Mouse (Mus musculus) 416B (cell line): ENCODE data around the gene Cryge.
"Not testable (repeated sequence)": the region's sequence is repeated elsewhere in the genome, so short reads cannot be mapped to it uniquely, and the experiment has no call there.

ENCODE experiments used
- DNase-seq: peaks from one replicate; pipeline ENCODE4 v3.0.0; 2011; ENCODE audit warnings: low read depth

The Cryge gene

DNA sequence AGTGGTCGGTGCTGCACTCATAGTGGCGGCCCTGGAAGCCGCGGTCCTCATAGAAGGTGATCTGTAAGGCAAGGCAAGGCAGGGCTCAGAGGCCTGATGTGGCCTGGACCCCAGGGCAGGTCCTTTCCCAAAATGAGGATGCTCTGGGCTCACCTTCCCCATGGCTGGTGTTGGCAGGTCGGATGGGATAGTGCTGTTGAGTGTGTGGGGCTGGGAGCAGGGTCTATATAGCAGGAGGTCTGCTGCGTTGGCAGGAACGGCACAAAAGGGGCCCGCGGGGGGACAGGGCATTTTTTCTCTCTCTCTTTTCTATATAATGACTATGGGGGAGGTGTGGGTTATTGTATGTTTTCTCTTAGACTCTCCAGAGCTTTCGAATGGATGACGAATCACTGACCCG, at the start of gene Cryge:
Gene Cryge, minus strand, starts transcription at position 198 of the 400 bp plus-strand sequence.
- not testable (repeated sequence) for DNase-seq

DNA sequence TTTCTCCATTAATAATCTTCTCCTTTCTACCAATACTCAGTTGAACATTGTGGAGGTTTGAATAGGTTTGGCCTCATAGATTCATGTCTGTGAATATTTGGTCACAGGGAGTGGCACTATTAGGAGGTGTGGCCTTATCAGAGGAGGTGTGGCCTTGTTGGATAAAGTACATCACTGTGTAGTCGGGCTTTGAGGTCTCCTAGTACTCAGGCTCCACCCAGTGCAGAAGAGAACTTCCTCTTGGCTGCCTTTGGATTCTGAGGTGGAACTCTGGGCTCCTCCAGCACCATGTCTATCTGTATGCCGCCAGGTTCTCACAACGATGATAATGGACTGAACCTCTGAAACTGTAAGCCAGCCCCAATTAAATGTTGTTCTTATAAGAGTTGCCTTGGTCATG, 46.0 kb upstream of the Cryge start:
- no peak for DNase-seq

DNA sequence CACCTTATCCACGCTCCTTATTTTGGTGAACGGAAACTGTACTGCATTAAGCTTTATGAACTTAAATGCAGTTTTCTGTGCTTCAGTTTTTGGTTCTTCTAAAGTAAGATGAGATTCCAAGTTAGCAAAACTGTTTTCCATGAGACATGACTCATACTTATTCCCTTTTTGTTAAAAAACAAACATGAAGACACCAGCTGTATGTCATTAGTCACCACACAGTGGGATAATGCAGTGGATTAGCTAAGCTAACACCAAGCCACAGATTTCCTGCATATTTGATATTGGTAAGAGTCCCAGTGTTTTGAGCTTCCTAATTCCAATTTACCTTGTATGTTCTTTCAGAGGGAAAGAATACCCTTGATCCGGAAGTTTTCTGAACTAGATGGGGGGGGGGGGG, 40.6 kb upstream of the Cryge start:
- peak; percentile 64 for DNase-seq

DNA sequence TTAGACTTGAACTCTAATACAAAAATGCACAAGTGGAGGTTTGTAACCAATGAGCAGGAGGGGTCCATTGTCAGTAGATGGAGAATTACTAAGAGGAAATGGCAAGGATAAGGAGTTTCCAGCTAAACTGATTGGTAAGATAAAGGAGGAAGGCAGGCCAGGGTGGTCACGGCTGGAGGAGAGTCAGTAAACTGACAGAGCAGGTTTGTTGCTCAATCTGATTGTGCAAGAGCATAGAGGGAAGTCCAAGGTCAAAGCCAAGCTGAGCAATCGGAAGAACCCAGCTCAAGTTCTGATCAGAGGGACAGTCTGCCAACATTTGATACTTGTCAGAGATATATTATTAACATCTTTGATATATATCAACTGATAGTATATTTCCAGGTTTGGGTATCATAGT, 39.4 kb upstream of the Cryge start:
- DNase-seq: peak; percentile 95

DNA sequence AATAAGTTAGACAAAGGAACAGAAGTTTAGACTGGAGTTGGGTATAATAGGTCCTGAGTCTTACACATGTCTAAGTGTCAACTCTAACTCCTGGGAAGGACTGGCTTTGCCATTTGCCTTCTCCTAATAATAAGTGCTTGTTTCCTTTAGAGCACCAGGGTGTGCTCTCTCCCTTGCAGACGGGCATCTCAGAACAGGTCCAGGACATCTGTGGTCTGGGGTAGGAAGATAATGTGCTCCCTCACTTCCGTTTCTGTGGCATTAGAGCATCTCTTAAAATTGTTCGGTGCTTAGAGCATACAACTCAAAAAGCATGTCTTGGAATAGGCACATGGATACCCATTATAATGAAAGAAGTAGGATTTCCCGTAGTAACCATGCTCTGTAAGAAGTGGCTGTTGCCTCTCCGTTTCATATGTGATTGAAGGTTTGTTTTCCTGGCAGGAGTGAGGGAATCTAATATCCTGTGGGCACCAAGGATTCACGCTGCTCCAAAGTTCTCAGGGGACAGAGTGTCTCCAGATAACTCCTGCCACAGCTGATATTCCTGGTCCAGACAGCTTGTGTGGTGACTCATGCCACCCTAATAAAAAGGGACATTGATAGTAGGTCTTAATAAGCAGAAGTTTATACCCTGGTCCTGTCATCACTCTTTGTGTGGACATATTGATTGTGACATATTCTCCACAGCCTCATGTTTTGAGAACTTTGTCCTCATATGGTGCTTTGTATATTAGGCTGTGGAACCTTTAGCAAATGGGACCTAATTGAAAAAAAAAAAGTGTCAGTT, 37.8 kb upstream of the Cryge start:
- peak; percentile 86 for DNase-seq

DNA sequence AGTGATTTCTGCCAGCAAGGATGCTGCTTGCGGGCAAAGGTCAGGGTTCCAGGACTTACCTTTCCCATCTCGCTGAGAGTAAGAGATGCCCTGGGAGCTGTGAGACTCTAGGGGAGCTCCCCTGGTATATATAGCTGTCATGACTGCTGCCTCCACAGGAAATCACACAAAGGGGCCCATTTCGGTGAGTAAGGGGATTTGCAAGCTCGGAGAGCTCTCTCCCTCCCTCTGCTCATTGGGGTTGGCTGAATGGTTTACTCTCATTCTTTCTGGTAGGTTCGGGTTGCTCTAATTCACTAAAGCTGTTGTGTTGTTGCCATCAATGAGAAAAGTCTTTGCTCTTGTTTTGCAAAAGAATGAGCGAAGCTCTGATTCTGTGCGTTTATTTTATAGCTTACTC, 31.2 kb upstream of the Cryge start, which contains the start of gene Crygb:
Gene Crygb, minus strand, starts transcription at position 101 of the 400 bp plus-strand sequence.
- no peak for DNase-seq

DNA sequence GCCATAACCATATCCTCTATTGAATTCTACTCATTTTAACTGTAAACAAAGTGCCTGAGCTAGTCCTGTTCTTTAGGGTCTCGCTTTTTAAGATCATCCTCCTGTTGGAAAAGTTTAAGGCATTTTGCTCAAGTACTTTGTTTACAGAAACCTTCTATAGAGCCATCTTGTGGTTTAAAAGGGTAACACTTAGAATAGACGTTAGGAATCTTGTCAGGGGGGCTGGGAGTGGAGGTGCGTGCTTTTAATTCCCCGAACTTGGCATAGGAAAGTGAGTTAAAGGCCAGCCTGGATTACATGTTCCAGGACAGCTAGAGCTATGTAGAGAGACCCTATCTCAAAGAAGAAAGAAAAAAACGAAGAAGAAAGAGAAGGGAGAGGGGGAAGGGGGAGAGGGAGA, 24.7 kb upstream of the Cryge start:
- peak; percentile 40 for DNase-seq

DNA sequence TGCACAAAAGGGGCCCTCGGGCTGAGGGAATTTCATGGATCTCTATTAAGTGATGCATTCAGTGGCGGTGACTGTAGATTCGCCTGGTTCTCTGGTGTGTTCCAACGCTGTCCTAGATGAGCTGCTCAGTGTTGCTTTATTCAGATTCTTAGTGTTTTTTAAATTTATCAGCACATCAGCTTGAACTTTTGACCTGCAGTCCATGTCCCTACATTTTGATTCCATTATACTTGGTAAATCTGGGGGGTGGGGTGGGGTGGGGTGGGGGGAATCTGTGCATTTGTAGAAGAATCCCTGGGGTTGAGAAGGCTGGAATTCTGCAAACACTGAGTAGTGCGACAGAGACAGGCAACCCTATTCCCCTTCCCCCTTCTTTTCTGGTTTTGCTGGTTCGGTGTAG, 22.6 kb upstream of the Cryge start, which contains the start of gene Crygc:
Gene Crygc, minus strand, starts transcription at position 101 of the 400 bp plus-strand sequence.
- DNase-seq: no peak

DNA sequence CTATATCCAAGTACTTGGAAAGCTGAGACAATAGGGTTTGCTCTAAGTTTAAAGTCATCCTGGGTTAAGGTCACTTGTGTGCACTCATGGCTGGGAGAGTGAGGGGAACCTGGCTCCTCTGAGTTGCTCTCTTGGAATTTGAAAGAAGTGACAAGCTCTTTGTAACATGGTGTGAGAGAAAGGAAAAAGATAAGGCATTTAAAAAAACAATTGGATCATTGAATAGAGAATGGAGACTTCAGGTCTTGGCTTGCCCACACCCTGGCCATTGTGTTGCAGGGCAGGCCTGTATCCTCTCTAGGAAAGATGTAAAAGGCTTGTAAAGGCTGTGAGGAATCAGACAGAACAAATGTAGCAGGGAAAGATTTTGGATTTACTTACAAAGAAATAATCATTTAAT, 16.9 kb upstream of the Cryge start:
- DNase-seq: no peak

DNA sequence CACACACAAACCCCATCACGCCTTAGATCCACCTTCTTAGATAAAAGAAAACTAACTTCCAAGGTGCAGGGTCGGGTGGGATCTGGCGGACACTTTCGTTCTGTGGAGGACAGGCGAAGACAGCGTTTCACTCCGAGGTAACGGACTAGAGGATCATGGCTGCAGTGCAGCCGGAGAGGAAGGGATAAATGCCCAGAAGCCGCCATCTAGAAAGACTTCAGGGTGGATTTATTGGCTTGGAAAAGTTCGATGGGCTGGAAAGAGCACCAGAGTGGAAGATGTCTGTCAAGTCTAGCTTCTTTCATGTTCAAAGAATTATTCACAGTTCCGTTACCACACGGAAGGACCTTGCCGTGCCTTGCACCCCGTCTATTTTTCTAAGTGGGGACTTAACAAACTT, 13.3 kb upstream of the Cryge start:
- no peak for DNase-seq

DNA sequence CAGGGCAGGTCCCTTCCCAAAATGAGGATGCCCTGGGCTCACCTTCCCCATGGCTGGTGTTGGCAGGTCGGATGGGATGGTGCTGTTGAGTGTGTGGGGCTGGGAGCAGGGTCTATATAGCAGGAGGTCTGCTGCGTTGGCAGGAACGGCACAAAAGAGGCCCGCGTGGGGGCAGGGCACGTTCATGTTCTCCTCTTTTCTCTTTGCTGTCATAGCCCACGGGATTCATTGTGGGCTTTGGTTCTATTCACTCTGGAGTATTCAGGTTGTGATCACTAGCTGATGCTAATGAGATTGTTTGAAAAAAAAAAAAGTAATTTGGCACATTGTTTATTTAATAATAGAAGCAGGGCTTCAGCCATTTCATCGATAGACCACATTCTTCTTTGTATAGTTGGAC, 12.4 kb upstream of the Cryge start, which contains the start of gene Crygd:
Gene Crygd, minus strand, starts transcription at position 101 of the 400 bp plus-strand sequence.
- no peak for DNase-seq

DNA sequence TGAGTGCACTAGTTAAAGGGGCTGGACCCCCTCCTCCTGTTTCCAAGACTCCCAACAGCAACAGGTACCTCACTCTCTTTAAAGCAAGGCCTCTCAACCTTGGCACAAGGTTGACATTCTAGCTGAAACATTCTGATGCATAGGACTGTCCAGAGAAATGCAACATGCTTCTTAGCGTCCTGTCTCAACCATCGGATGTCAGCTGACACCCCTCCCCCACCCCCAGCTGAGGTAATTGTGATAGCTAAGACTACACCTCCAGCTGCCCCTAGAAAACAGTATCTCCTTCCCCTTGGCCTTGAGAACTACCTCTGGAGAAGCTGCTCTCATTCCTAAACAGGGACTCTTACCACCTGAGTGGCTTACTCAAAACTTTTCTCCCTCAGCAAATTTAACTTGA, 1.2 kb upstream of the Cryge start:
- DNase-seq: no peak

DNA sequence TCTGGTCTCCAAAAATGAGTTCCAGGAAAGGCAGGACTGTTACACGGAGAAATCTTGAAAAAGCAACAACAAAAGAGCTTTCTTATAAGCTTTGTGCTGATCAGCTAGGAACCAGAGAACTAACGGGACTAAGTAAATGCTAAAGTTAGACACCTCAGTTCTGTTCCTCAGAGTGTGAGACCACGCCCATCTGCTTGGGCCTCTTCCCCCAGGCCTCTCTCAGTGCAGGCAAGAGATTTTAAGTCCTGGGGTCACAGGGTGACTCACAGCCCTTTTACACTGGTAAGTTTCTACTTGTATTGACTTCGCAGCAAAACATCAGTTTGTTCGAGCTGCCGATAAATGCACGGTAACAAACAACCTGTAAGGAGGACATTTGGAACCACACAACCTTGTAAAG, 747 bp upstream of the Cryge start:
- DNase-seq: no peak

DNA sequence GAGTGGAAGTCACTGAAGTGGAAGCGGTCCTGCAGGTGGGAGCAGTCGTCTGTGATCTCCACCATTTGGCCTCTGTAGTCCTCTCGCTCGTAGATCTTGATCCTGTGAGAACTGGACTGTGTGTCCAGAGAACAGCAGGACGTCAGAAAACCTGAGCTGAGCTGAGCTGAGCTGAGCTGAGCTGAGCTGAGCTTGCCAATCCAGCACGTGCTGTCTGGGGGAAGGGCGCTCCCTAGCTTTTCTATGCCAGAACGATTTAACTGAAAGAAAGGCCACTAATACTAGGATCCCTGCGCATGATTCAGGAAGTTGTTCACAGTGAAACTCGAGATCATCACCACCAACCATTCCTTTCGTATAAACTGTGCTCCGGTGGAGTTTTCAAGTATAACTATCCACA, 2.2 kb downstream of the Cryge start:
- DNase-seq: no peak

DNA sequence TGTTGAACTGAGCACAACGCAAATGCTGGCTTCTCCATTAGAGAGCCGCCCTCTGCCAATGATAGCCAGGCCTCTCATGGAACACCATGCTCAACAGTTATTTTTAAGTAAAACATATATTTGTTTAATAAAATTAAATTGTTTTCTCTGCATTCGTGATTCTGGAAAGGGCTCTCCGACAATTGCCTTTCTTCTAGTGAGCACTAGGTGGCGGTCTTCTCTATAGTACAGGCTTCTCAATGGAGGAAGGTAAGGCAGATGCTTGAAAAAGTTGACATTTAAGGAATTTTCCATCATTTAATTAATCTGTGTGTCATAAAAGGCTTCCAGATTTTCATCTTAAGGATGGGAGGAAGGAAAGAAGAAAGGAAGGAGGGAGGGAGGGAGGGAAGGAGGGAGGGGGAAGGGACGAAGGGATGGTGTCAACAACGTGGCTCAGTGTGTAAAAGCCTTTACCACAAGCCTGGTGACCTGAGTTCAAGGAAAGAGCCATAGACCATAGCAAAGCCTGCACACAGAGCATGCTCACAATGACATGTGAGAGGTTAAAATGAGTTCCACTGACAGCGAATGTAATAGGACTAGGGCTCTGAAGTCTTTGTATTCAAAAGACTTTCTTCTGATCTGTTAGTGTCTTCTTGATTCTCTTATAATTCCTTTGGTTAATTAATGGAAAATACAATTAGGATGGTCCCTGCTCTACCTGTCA, 4.4 kb downstream of the Cryge start:
- peak; percentile 69 for DNase-seq

DNA sequence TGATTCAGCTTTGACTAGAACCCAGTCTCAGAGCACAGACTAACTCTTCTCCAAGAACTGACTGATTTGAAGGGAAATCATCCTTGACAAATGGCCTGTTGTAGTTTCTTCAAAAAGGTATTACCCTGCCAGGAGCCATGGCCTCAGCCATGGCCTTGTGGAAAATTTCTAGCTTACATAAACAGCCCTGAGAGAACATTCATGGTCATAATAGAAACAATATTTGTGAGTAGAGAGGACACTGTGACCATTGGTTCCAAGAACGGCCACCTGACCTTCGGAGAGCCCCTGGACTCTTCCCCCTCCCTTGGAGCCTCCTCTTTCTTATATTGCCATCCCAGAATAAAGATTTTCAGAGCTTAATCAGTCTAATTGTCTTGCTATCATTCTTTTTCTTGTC, 7.5 kb downstream of the Cryge start:
- DNase-seq: no peak

DNA sequence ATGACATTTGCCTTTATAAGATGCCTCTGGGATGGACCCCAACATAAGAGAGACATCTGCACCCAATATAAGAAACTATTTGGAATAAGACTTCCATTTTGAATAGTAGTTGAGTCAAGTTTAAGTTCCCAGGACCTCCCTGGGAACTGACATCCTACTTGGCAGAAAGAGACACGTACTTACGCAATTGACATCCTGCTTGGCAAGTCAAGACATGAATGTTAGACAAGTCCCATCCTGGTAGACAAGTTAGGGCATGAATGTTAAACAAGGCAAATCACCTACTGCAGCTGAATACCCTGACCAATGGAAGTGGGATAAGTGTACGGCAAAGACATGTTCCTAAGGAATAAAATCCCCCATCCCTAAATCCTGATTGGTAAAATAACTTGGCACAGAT, 9.1 kb downstream of the Cryge start:
- DNase-seq: peak; percentile 60

DNA sequence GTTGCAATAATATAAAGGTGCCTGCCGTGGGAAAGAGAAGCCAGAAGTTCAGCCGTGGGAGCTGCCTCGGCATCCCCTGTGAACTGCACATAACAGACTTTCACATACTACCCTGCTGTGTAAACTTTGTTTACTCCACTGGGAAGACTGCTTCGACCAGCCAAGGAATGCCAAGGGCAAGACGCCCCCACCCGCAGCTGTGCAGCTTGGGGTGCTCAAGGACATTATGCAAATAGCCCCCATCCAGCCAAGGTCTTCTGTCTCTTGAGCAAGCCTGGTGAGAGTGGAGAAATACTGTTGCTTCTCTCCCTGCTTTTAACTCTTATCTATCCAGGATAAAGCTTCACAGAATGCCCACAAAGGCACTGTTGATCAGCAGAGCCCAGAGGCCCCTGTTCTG, 10.1 kb downstream of the Cryge start:
- DNase-seq: no peak

DNA sequence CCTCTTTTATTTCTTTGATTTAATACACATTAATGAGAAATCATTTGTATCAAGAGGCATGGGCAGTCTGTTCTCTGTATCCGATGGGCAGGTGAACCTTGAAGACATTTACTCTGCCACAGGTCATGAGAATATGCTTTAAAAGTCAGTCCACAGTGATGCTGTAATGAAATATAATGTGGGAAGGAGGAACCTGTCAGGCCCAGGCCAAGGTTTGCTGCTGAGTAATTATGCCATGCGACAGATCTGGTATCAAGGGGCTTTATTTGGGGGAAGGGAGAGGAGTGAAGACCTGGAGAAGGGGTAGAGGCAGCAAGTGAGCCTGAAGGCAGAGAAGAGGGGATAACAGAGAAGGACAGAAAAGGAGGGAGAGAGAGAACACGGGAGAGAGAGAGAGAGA, 11.3 kb downstream of the Cryge start:
- no peak for DNase-seq

DNA sequence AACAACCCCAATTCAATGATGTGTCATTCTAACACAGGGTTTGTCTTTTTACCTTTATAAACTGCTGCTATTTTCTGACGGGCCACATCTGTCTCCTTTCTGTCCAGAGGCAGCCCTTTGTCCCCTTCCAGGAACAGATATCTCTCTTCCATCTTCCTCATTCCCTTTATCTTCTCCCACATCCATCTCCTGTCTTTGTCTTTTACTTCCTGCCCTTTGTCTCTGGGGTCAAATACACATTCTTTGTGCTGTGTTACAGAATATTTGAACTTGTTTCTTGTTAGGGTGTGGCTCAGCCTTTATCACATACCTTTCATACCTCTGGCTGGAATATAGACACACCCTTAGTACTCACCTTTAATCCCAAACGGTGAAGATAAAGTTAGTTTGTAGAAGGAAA, 13.4 kb downstream of the Cryge start:
- DNase-seq: no peak

DNA sequence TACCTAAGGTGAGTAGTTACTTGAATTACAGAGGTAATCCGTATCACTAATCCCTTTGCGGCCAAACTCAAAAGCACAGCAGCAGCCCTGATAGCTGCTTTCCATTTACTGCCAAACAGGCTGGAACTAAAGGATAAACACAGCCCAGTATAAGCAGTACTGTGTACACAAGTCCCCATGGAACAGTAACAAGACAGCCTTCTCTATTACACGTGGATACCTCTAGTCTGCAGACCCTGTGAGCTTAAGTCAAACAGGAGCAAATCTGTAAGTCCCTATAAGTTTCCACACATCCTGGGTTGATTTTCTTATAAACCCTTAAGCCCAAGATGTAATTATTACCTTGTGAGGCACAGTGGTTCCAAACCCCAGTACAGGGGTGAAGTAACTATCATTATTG, 15.4 kb downstream of the Cryge start:
- DNase-seq: no peak

DNA sequence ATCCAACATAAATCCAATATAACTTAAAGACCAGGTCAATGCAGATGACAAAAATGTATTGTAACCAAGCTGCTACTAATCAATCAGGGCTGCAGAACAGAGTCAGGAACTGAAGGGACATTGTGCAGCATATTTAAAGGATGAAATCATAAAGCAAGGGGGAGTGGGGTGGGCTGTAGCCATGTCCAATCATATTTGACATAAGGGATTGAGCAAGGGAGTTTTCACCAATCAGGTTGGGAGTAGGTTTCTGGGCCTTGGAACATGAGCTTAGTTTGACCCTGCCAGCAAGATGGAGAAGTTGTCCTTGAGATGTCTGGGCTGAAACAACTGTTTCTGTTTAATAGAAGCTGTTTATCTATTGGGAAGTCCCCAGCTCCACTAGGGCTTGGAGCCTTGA, 18.3 kb downstream of the Cryge start, which contains the start of gene Akr1cl:
Gene Akr1cl, minus strand, starts transcription at position 119 of the 400 bp plus-strand sequence.
- DNase-seq: peak; percentile 53

DNA sequence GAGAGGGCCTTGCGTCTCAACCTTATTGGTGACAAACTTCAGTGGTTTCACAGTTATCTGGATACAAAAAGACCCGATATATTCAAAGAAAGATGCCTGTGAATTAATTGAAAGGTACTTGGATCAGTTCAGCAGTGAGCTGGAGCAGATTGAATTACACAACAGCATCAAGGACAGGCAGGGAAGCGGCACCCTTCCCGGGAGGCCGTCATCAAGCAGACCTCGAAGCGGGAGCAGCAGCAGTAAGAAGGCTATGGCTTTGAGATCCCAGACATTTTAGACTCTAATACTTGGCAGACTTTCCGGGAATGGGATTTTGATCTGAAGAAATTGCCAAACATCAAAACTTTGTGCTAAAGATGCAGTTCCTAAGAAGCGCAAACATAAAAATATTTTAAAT, 22.7 kb downstream of the Cryge start:
- DNase-seq: no peak
